Mouse (Mus musculus) embryonic facial prominence, embryonic 14.5 days (tissue): ENCODE data around the gene Nudt22. TPM values are rescaled to one million over a fixed set of nuclear protein-coding genes. Genes with fewer than 3 reads are reported as not detected.
"Not testable (repeated sequence)": the region's sequence is repeated elsewhere in the genome, so short reads cannot be mapped to it uniquely, and the experiment has no call there.

Experiments
- ATAC-seq: fragments of 200-750 bp; cut with Nextera tagmentation; 2 replicates; pipeline ENCODE4 v1.8.0; 2017; ENCODE audit warnings: low read depth, moderate number of reproducible peaks, moderate TSS enrichment
- DNase-seq: peaks from one replicate; pipeline ENCODE4 v3.0.0-alpha.2; 2015; ENCODE audit warnings: low spot score
- H3K27ac ChIP-seq: fragments of 300-500 bp; sonication (generic); replicated peaks from 2 replicates; pipeline ENCODE4 v1.5.1; 2014; ENCODE audit warnings: low read depth, mild to moderate bottlenecking, low read length, moderate library complexity
- H3K27me3 ChIP-seq: fragments of 300-500 bp; sonication (generic); replicated peaks from 2 replicates; pipeline ENCODE4 v1.6.1; 2014; ENCODE audit warnings: low read length; ENCODE audit not compliant: control insufficient read depth, insufficient read depth
- H3K36me3 ChIP-seq: fragments of 300-500 bp; sonication (generic); 2 replicates; pipeline ENCODE4 v1.6.1; 2014; ENCODE audit warnings: low read length, mixed read lengths; ENCODE audit not compliant: control insufficient read depth, insufficient read depth
- H3K4me1 ChIP-seq: fragments of 300-500 bp; sonication (generic); 2 replicates; pipeline ENCODE4 v1.6.1; 2014; ENCODE audit warnings: antibody characterized with exemption, low read length; ENCODE audit not compliant: control insufficient read depth, insufficient read depth
- H3K4me2 ChIP-seq: fragments of 300-500 bp; sonication (generic); 2 replicates; pipeline ENCODE4 v1.6.1; 2014; ENCODE audit warnings: low read depth, mild to moderate bottlenecking, low read length, moderate library complexity, mixed read lengths
- H3K4me3 ChIP-seq: fragments of 300-500 bp; sonication (generic); 2 replicates; pipeline ENCODE4 v1.5.1; 2014; ENCODE audit warnings: low read depth, mild to moderate bottlenecking, low read length
- H3K9ac ChIP-seq: fragments of 300-500 bp; sonication (generic); 2 replicates; pipeline ENCODE4 v1.6.1; 2014; ENCODE audit warnings: low read depth, mild to moderate bottlenecking, low read length, moderate library complexity, mixed read lengths
- H3K9me3 ChIP-seq: fragments of 300-500 bp; sonication (generic); 2 replicates; pipeline ENCODE4 v1.6.1; 2016; ENCODE audit warnings: low read length; ENCODE audit not compliant: control insufficient read depth
- WGBS: fragments of 180-500 bp; shearing (Covaris S2); extraction: QIAGEN DNeasy Blood & Tissue Kit; methylation state at CpG from one replicate; pipeline ENCODE4 v1.1.7; 2014; 5-methylcytosine and 5-hydroxymethylcytosine counted together
- polyA plus RNA-seq: library from polyadenylated mRNA; unstranded; fragments of >200 nt; fragmentation: Nextera tagmentation; extraction: Ambion mirVana; gene quantifications from 2 replicates; pipeline ENCODE4 v1.2.1, GENCODE M21; 2014

Gene Nudt22
- polyA plus RNA-seq, 1 experiment from 2014 or later: 22.9 TPM

DNA sequence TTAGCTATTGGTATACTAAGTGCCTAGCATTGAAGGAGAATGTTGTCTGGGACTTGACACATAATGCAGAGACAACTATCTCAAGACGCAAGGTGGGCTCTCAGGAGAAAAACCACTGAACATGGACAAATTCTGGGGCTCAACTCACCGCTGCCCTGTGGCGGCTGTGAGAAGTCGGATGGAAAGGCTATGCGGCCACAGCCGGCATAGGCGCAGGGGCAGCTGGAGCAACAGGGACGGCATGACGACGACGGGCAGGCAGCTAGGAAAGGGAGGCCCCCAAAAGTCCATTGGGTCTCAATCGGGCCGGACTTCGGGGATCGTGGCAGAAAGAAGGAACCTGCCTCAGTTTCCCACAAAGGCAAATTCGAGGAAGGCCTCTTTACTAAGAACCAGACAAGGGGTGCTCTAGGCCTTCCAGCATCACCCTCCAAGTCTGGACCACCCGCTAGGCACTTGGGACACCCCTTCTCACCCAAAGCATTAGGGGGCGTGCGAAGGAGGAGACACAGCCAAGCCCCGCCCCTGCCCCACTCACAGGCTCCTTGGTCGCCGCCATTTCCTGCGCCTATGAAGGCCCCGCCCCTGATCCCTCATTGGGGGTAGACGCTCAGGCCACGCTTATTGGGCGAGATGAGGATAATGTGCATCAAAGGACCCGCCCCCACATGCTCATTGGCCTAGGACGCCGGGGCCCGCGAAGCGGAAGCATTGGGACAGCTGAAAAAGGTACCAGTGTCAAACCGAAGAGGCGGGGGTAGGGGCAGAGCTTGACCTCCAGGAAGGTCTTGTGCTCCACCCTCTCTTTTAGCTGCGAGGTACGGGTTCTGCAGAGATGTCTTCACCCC, 3.7 kb downstream of the Nudt22 start, which contains the start of gene Dnajc4:
Gene Dnajc4 (minus strand): TSS at position 562 of the 848 bp plus-strand sequence.
- peak; percentile 96 for ATAC-seq
- peak within 1 kb of the TSS; percentile 61 for H3K27ac ChIP-seq
- peak within 1 kb of the TSS; percentile 98 for H3K4me2 ChIP-seq
- no peaks in the 10 kb centered on the region for H3K27me3 ChIP-seq
- no peaks in the 10 kb centered on the region for H3K9me3 ChIP-seq
- H3K9ac ChIP-seq: peak within 1 kb of the TSS; percentile 65
- no peaks in the 10 kb centered on the region for H3K36me3 ChIP-seq
- WGBS: 2% methylated on average over 29 of the region's 37 CpGs
- peak within 1 kb of the TSS; percentile 55 for H3K4me3 ChIP-seq
- peak; percentile 99 for DNase-seq
- peaks cover 29% of the 10 kb centered on the region for H3K4me1 ChIP-seq

DNA sequence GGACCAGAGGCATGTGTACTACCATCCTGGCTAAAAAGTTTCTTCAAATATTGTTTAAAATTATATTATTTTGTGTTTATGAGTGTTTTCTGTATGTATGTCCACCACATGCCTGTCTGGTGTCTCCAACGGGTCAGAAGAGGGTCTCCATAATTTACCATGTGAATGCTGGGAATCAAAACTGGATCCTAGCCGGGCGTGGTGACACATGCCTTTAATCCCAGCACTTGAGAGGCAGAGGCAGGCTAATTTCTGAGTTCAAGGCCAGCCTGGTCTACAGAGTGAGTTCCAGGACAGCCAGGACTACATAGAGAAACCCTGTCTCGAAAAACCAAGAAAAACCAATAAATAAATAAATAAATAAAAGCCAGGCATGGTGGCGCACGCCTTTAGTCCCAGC, 4.8 kb downstream of the Nudt22 start:
- peaks cover 28% of the 10 kb centered on the region for H3K4me1 ChIP-seq
- H3K4me2 ChIP-seq, H3K4me3 ChIP-seq, H3K27ac ChIP-seq, H3K9me3 ChIP-seq, DNase-seq, ATAC-seq, H3K36me3 ChIP-seq, H3K27me3 ChIP-seq, H3K9ac ChIP-seq: not testable (repeated sequence)
- WGBS: 90% methylated on average over 6 of the region's 6 CpGs

DNA sequence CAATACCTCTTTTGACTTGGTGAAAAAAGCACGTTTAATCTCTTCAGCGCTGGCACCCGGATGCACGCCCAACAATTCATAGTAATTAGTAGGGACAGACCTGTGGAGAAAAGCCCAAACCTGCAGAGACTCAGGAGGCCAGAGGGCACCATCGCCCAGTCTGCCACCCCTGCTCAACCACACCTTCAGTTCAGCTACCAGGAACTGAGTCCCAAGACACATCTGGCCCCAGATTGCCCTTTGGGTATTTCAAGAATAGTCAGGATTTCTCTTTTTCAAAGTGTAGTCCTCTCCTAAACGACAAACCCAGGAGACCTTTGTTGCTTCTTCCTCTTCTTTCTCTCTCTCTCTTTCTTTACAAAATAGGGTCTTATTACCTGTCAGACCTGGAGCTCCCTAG, 5.2 kb downstream of the Nudt22 start:
- WGBS: 82% methylated on average over 6 of the region's 6 CpGs
- no peak overlapping the region for H3K9ac ChIP-seq
- 0 out of 2 replicates have a peak, but pooled peaks cover 2% of the 10 kb centered on the region for H3K36me3 ChIP-seq
- no peak for ATAC-seq
- H3K4me2 ChIP-seq: no peak overlapping the region
- H3K9me3 ChIP-seq: no peaks in the 10 kb centered on the region
- H3K4me1 ChIP-seq: peaks cover 30% of the 10 kb centered on the region
- no peak overlapping the region for H3K4me3 ChIP-seq
- DNase-seq: no peak
- no peaks in the 10 kb centered on the region for H3K27me3 ChIP-seq
- H3K27ac ChIP-seq: no peak overlapping the region

- Histone ChIP-seq H3K4me2 (no peak overlapping the region), H3K4me3 (no peak overlapping the region), H3K9ac (no peak overlapping the region), H3K4me1 (peaks cover 21% of the 10 kb centered on the region), H3K9me3 (no peaks in the 10 kb centered on the region), H3K36me3 (peaks cover 13% of the 10 kb centered on the region), H3K27me3 (no peaks in the 10 kb centered on the region), H3K27ac (no peak overlapping the region)
- ATAC-seq: no peak
- no peak for DNase-seq
- WGBS: 87% methylated on average over 8 of the region's 8 CpGs
Measured at GRCm38 (mm10) chr19:6989251-6989650, 6.7 kb downstream of the Nudt22 start.

GRCm38 (mm10) chr19:6987904-6988285, 8.0 kb downstream of the Nudt22 start:
- Histone ChIP-seq H3K9ac (peak overlapping the region; percentile 92), H3K27ac (peak overlapping the region; percentile 16; the same call in 1 of the 2 replicates), H3K9me3 (no peaks in the 10 kb centered on the region), H3K4me2 (peak overlapping the region; percentile 85), H3K4me3 (peak overlapping the region; percentile 89), H3K36me3 (peaks cover 25% of the 10 kb centered on the region), H3K4me1 (peaks cover 16% of the 10 kb centered on the region), H3K27me3 (no peaks in the 10 kb centered on the region)
- WGBS: 5% methylated on average over 8 of the region's 8 CpGs
- DNase-seq: no peak
- ATAC-seq: no peak

GRCm38 (mm10) chr19:6987061-6987903, 8.6 kb downstream of the Nudt22 start, which contains the start of gene Vegfb:
Gene Vegfb, minus strand, starts transcription at chr19:6987651.
- peaks cover 14% of the 10 kb centered on the region for H3K4me1 ChIP-seq
- H3K4me2 ChIP-seq: peak within 1 kb of the TSS; percentile 85
- peak within 1 kb of the TSS; percentile 92 for H3K9ac ChIP-seq
- peak within 1 kb of the TSS; percentile 85 for H3K27ac ChIP-seq
- WGBS: 0% methylated on average over 19 of the region's 85 CpGs
- H3K9me3 ChIP-seq: no peaks in the 10 kb centered on the region
- H3K27me3 ChIP-seq: no peaks in the 10 kb centered on the region
- H3K36me3 ChIP-seq: peaks cover 31% of the 10 kb centered on the region
- H3K4me3 ChIP-seq: peak within 1 kb of the TSS; percentile 89
- DNase-seq: peak; percentile 71
- peak; percentile 47 for ATAC-seq

DNA sequence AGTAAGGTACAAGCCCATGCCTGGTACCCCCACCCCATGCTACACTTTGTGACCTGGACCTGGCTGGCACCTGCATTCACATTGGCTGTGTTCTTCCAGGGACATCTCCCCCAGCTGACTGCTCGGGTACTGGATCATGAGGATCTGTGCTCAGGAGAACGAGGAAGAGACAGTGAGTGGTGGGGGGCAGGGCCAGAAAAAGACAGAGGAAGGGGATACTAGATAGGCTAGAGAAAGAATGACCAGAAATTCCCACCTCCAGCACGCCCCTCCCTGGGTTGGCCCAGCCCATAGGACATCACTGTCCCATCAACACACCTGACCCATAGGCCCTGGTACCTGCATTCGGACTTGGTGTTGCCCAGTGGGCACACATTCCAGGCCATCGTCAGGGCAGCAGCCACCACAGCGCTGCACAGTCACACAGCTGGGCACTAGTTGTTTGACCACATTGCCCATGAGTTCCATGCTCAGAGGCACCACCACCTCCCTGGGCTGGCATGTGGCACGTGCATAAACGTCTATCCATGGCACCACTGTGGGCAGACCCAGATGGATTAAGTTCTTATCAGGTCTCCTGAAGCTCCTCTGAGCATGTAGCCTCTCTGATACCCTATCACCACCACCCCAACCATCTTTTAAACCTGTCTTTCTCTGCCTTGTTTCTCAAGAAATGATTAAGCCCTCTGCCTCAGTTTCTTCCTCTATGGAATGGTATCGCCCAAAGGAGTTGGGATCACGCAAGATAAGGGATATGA, 9.8 kb downstream of the Nudt22 start:
- H3K4me1 ChIP-seq: peaks cover 12% of the 10 kb centered on the region
- peak overlapping the region; percentile 85 for H3K4me2 ChIP-seq
- no peaks in the 10 kb centered on the region for H3K27me3 ChIP-seq
- peaks cover 34% of the 10 kb centered on the region for H3K36me3 ChIP-seq
- peak overlapping the region; percentile 89 for H3K4me3 ChIP-seq
- no peak for ATAC-seq
- peak overlapping the region; percentile 85; the same call in 1 of the 2 replicates for H3K27ac ChIP-seq
- peak overlapping the region; percentile 92 for H3K9ac ChIP-seq
- no peaks in the 10 kb centered on the region for H3K9me3 ChIP-seq
- no peak for DNase-seq
- WGBS: 81% methylated on average over 9 of the region's 10 CpGs

DNA sequence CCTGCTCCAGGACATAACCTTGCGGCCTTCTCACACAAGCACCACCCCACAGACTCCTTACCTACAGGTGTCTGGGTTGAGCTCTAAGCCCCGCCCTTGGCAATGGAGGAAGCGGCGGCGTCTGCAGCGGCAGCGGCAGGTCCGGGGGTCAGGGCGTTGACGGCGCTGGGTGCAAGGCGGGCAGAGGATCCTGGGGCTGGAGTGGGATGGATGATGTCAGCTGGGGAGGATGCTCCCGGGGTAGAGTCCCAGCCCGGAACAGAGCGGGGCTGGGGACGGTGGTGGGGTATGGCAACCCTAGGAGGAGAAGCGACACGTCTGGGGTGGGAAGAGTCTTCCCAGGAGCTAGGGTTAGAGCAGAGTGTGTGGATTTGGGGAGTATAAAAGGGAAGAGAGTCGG, 10.6 kb downstream of the Nudt22 start:
- no peak overlapping the region for H3K4me3 ChIP-seq
- H3K9me3 ChIP-seq: no peaks in the 10 kb centered on the region
- no peaks in the 10 kb centered on the region for H3K27me3 ChIP-seq
- H3K4me2 ChIP-seq: no peak overlapping the region
- WGBS: 79% methylated on average over 19 of the region's 19 CpGs
- no peak overlapping the region for H3K9ac ChIP-seq
- no peak overlapping the region for H3K27ac ChIP-seq
- H3K4me1 ChIP-seq: peaks cover 16% of the 10 kb centered on the region
- ATAC-seq (no peak), DNase-seq (no peak)
- peaks cover 34% of the 10 kb centered on the region for H3K36me3 ChIP-seq
